In the genomic region with DNA sequence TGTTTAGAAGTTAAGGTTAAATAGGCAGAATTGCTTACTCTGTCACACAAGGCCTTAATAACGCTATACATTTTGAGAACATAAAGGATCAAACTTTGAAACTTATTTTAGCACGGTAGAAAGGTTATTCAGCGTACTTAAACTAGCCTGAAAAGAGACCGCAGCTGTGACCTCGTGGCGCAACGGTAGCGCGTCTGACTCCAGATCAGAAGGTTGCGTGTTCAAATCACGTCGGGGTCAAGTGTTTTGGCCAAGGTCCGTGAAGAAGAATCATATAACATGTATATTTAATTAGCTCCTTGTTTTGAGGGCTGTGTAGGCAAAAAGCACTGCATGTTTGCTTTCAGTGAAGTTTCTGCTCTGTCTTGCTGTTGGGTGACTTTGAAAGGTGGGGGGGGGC, we compare ENCODE assay signal across 8 mouse cellular contexts. TPM values are rescaled to one million over a fixed set of nuclear protein-coding genes. Genes with fewer than 3 reads are reported as not detected.
A peak's percentile ranks its signal among the peaks of the same experiment; 100 is the strongest.
DNase-seq lines count a peak whose midpoint lies in the region; ATAC-seq and TF ChIP-seq lines count a peak whose summit lies in the region.

No protein-coding gene starts in this region.

- in situ Hi-C loops in ES-E14 (cut with MboI; ENCODE audit: low sequenced_read_pairs in 2 of 2, unreplicated experiment in 2 of 2), result loop anchor here (25.0 kb wide), 1 partner anchor 194 kb away; no protein-coding TSS in a partner anchor

- H3K9ac ChIP-seq in ES-E14 (ENCODE audit: insufficient read depth, low read depth, low read length, poor library complexity, severe bottlenecking), result no peak overlapping the region; the same call in 1 of the 2 replicates
- H3K9ac ChIP-seq in forebrain, embryonic 14.5 days (ENCODE audit: low read length), result no peak overlapping the region
- no peak overlapping the region for H3K9ac ChIP-seq in limb, embryonic 12.5 days (replicated peaks)

- peaks cover 5 to 6% of the 10 kb centered on the region in 2 experiments; a peak in 2 of 4 replicates for H3K4me1 ChIP-seq in ES-E14 (ENCODE audit: control insufficient read depth in 2 of 2, insufficient read depth in 2 of 2, low read length in 2 of 2, poor library complexity in 1 of 2)
- H3K4me1 ChIP-seq in forebrain, embryonic 14.5 days (ENCODE audit: control insufficient read depth, insufficient read depth, low read length), result peaks cover 9% of the 10 kb centered on the region
- H3K4me1 ChIP-seq in limb, embryonic 12.5 days (replicated peaks), result peaks cover 22% of the 10 kb centered on the region

- peak; percentile 25 for DNase-seq in gastrocnemius, adult 2 months
- no peak for DNase-seq in gastrocnemius, adult 8-10 months (ENCODE audit: low spot score in 2 of 2)
- DNase-seq in ES-E14 (ENCODE audit: low read depth, low spot score), result peak; percentile 72
- DNase-seq in forebrain, embryonic 14.5 days (ENCODE audit: low spot score), result peak; percentile 46
- no peak for DNase-seq in urinary bladder, postnatal 14 days (ENCODE audit: low spot score)

- no peak overlapping the region for H3ac ChIP-seq in myocyte (ENCODE audit: control insufficient read depth, insufficient read length)

- WGBS in forebrain, embryonic 14.5 days, result 6% methylated on average over 13 of the region's 13 CpGs
- WGBS in limb, embryonic 12.5 days, result 2% methylated on average over 13 of the region's 13 CpGs

- intact Hi-C loops in gastrocnemius, adult 2 months (cut with DNase I), result no loop called here

- peak overlapping the region; percentile 35 for H3K4me2 ChIP-seq in forebrain, embryonic 14.5 days (ENCODE audit: low read length)
- H3K4me2 ChIP-seq in limb, embryonic 12.5 days, result peak overlapping the region; percentile 56
- H3K4me2 ChIP-seq in myocyte (ENCODE audit: low read depth), result peak overlapping the region; percentile 91

- no peak for TF ChIP-seq CTCF in gastrocnemius, adult 2 months (IDR thresholded peaks at IDR 0.05)

- no peaks in the 10 kb centered on the region for H3K27me3 ChIP-seq in forebrain, embryonic 14.5 days (replicated peaks; ENCODE audit: control insufficient read depth, insufficient read depth, low read length)
- H3K27me3 ChIP-seq in limb, embryonic 12.5 days, result no peaks in the 10 kb centered on the region
- no peaks in the 10 kb centered on the region for H3K27me3 ChIP-seq in myocyte (ENCODE audit: control insufficient read depth, insufficient read depth, insufficient read length)

- no peaks in the 10 kb centered on the region for H3K36me3 ChIP-seq in ES-E14 (ENCODE audit: control insufficient read depth, insufficient read depth, low read length, poor library complexity, severe bottlenecking)
- H3K36me3 ChIP-seq in forebrain, embryonic 14.5 days (ENCODE audit: control insufficient read depth, insufficient read depth, low read length), result no peaks in the 10 kb centered on the region
- H3K36me3 ChIP-seq in limb, embryonic 12.5 days, result no peaks in the 10 kb centered on the region
- H3K36me3 ChIP-seq in myocyte (ENCODE audit: control insufficient read depth, insufficient read depth), result no peaks in the 10 kb centered on the region

- ATAC-seq in forebrain, embryonic 14.5 days, result no peak
- no peak for ATAC-seq in limb, embryonic 12.5 days (ENCODE audit: insufficient number of reproducible peaks, insufficient read depth, low FRiP score, low TSS enrichment, low read depth)
- no peak for ATAC-seq in megakaryocyte-erythroid progenitor cell, adult 5-6 weeks (replicated peaks; ENCODE audit: low FRiP score, low TSS enrichment, poor library complexity, severe bottlenecking)

- no peaks in the 10 kb centered on the region for H3K9me3 ChIP-seq in ES-E14 (ENCODE audit: control insufficient read depth, insufficient read depth, low read depth, low read length)
- H3K9me3 ChIP-seq in forebrain, embryonic 14.5 days (replicated peaks; ENCODE audit: control insufficient read depth, low read length), result no peaks in the 10 kb centered on the region
- H3K9me3 ChIP-seq in limb, embryonic 12.5 days, result no peaks in the 10 kb centered on the region

- TF ChIP-seq POLR2A in myocyte (IDR thresholded peaks at IDR 0.05; ENCODE audit: insufficient read length, low read depth), result no peak

- H3K4me3 ChIP-seq in gastrocnemius, adult 2 months, result peak overlapping the region; percentile 57
- H3K4me3 ChIP-seq in ES-E14 (ENCODE audit: insufficient read depth in 1 of 2, low read depth in 1 of 2, low read length in 2 of 2, poor library complexity in 1 of 2, severe bottlenecking in 1 of 2) (peak overlapping the region; percentile 53 to 69), myocyte (peak overlapping the region; percentile 26)
- H3K4me3 ChIP-seq in forebrain, embryonic 14.5 days (ENCODE audit: low read depth, low read length), result 0 out of 2 replicates have a peak overlapping the region, but pooled peaks have one; percentile 1
- H3K4me3 ChIP-seq in limb, embryonic 12.5 days (replicated peaks), result peak overlapping the region; percentile 36

- no peak overlapping the region for H3K27ac ChIP-seq in gastrocnemius, adult 2 months
- peak overlapping the region; percentile 52; the same call in 1 of the 2 replicates for H3K27ac ChIP-seq in ES-E14 (ENCODE audit: insufficient read depth, low read depth, low read length, poor library complexity, severe bottlenecking)
- H3K27ac ChIP-seq in forebrain, embryonic 14.5 days (ENCODE audit: low read depth, low read length), result no peak overlapping the region
- no peak overlapping the region for H3K27ac ChIP-seq in limb, embryonic 12.5 days

- no peaks in the 10 kb centered on the region for H3K79me2 ChIP-seq in myocyte (ENCODE audit: control insufficient read depth, insufficient read depth)

TF ChIP-seq in ES-E14, 5 proteins besides CTCF, POLR2A, EP300 and RAD21:
- TF ChIP-seq MAFK (IDR thresholded peaks at IDR 0.05; ENCODE audit: insufficient read depth, low read depth, low read length), result 0 out of 2 replicates have a peak, but pooled peaks have one; percentile 40
- no peak for TF ChIP-seq CHD2 (IDR thresholded peaks at IDR 0.05; ENCODE audit: low read depth, low read length)

TF ChIP-seq in myocyte, 11 proteins besides CTCF, POLR2A, EP300 and RAD21:
- TF ChIP-seq CEBPB (IDR thresholded peaks at IDR 0.05; ENCODE audit: insufficient read depth, poor library complexity, severe bottlenecking), result 0 out of 2 replicates have a peak, but pooled peaks have one; percentile 31
- TF ChIP-seq REST (IDR thresholded peaks at IDR 0.05; ENCODE audit: insufficient read depth, insufficient read length), result no peak

RNA-seq across cellular contexts. Expression of a gene that starts 17.7 kb away (rescaled TPM):
- total RNA-seq in gastrocnemius, adult 2 months (2021), result not detected
- not detected for total RNA-seq in gastrocnemius, adult 8-10 months (2022)
- 0.95 and 1.5 TPM in 2 replicates for total RNA-seq in ES-E14 (2012; rRNA removed)
- 0.10 TPM in 1 of 2 replicates, not detected in the other for polyA plus RNA-seq in forebrain, embryonic 14.5 days (2014; fragmentation: Nextera tagmentation; extraction: Ambion mirVana)
- polyA plus RNA-seq in limb, embryonic 12.5 days (2016; fragmentation: Nextera tagmentation; extraction: Ambion mirVana), result 1.8 and 1.9 TPM in 2 replicates
- 0.20 TPM for polyA plus RNA-seq in myocyte (2012; fragmentation: generic; extraction: Trizol)
- not detected in 2 replicates for total RNA-seq in megakaryocyte-erythroid progenitor cell, adult 5-6 weeks (2014; fragmentation: Nextera tagmentation)
- not detected in 2 replicates for total RNA-seq in megakaryocyte-erythroid progenitor cell, adult 5-6 weeks (2017)

RNA-seq across cellular contexts. Expression of a gene that starts 24.5 kb away (rescaled TPM):
- 100 to 1,000 TPM; 131 to 139 TPM for total RNA-seq in gastrocnemius, adult 2 months (2021)
- total RNA-seq in gastrocnemius, adult 8-10 months (2022), result 100 to 1,000 TPM; 131 to 174 (median 160) TPM
- total RNA-seq in ES-E14 (2012; rRNA removed), result 2,382 and 2,804 TPM in 2 replicates
- 4.3 and 7.1 TPM in 2 replicates for polyA plus RNA-seq in forebrain, embryonic 14.5 days (2014; fragmentation: Nextera tagmentation; extraction: Ambion mirVana)
- 6.0 and 9.0 TPM in 2 replicates for polyA plus RNA-seq in limb, embryonic 12.5 days (2016; fragmentation: Nextera tagmentation; extraction: Ambion mirVana)
- polyA plus RNA-seq in myocyte (2012; fragmentation: generic; extraction: Trizol), result 21.5 TPM
- total RNA-seq in megakaryocyte-erythroid progenitor cell, adult 5-6 weeks (2014; fragmentation: Nextera tagmentation), result 115 and 209 TPM in 2 replicates
- total RNA-seq in megakaryocyte-erythroid progenitor cell, adult 5-6 weeks (2017), result 683 and 1,187 TPM in 2 replicates

RNA-seq across cellular contexts. Expression of a gene that starts 27.4 kb away (rescaled TPM):
- 1 to 10 TPM in 1 of 2 experiments, not detected in 1; 2.0 TPM for total RNA-seq in gastrocnemius, adult 2 months (2021)
- total RNA-seq in gastrocnemius, adult 8-10 months (2022), result 1 to 10 TPM in 1 of 4 experiments, not detected in 3; 1.5 TPM
- total RNA-seq in ES-E14 (2012; rRNA removed), result 1,402 and 1,887 TPM in 2 replicates
- 1.9 and 4.4 TPM in 2 replicates for polyA plus RNA-seq in forebrain, embryonic 14.5 days (2014; fragmentation: Nextera tagmentation; extraction: Ambion mirVana)
- polyA plus RNA-seq in limb, embryonic 12.5 days (2016; fragmentation: Nextera tagmentation; extraction: Ambion mirVana), result 9.8 and 16.3 TPM in 2 replicates
- 24.4 TPM for polyA plus RNA-seq in myocyte (2012; fragmentation: generic; extraction: Trizol)
- 41.1 and 66.5 TPM in 2 replicates for total RNA-seq in megakaryocyte-erythroid progenitor cell, adult 5-6 weeks (2014; fragmentation: Nextera tagmentation)
- 1,297 and 1,759 TPM in 2 replicates for total RNA-seq in megakaryocyte-erythroid progenitor cell, adult 5-6 weeks (2017)

RNA-seq across cellular contexts. Expression of a gene that starts 28.9 kb away (rescaled TPM):
- total RNA-seq in gastrocnemius, adult 2 months (2021), result not detected
- total RNA-seq in gastrocnemius, adult 8-10 months (2022), result 1 to 10 TPM in 1 of 4 experiments, under 1 TPM in 1, not detected in 2; 0.75 to 2.2 TPM
- total RNA-seq in ES-E14 (2012; rRNA removed), result 436 and 621 TPM in 2 replicates
- polyA plus RNA-seq in forebrain, embryonic 14.5 days (2014; fragmentation: Nextera tagmentation; extraction: Ambion mirVana), result 2.2 and 5.3 TPM in 2 replicates
- 10.5 and 17.3 TPM in 2 replicates for polyA plus RNA-seq in limb, embryonic 12.5 days (2016; fragmentation: Nextera tagmentation; extraction: Ambion mirVana)
- polyA plus RNA-seq in myocyte (2012; fragmentation: generic; extraction: Trizol), result 3.3 TPM
- total RNA-seq in megakaryocyte-erythroid progenitor cell, adult 5-6 weeks (2014; fragmentation: Nextera tagmentation), result 189 and 293 TPM in 2 replicates
- total RNA-seq in megakaryocyte-erythroid progenitor cell, adult 5-6 weeks (2017), result 189 and 625 TPM in 2 replicates

RNA-seq across cellular contexts. Expression of a gene that starts 36.8 kb away (rescaled TPM):
- 1 to 10 TPM in 1 of 2 experiments, under 1 TPM in 1; 0.94 to 1.0 TPM for total RNA-seq in gastrocnemius, adult 2 months (2021)
- total RNA-seq in gastrocnemius, adult 8-10 months (2022), result 1 to 10 TPM in 2 of 4 experiments, under 1 TPM in 2; 0.82 to 1.6 (median 1.2) TPM
- total RNA-seq in ES-E14 (2012; rRNA removed), result 98.5 and 146 TPM in 2 replicates
- 0.30 and 0.32 TPM in 2 replicates for polyA plus RNA-seq in forebrain, embryonic 14.5 days (2014; fragmentation: Nextera tagmentation; extraction: Ambion mirVana)
- 1.4 TPM in 2 replicates for polyA plus RNA-seq in limb, embryonic 12.5 days (2016; fragmentation: Nextera tagmentation; extraction: Ambion mirVana)
- 1.1 TPM for polyA plus RNA-seq in myocyte (2012; fragmentation: generic; extraction: Trizol)
- 31.9 and 110 TPM in 2 replicates for total RNA-seq in megakaryocyte-erythroid progenitor cell, adult 5-6 weeks (2014; fragmentation: Nextera tagmentation)
- total RNA-seq in megakaryocyte-erythroid progenitor cell, adult 5-6 weeks (2017), result 85.7 and 165 TPM in 2 replicates

Comparison
In these comparisons a context has a peak if more than half of its experiments do, and no peak if none do; other contexts are left out.
1. DNase-seq: peak in gastrocnemius, adult 2 months (single experiment), ES-E14 (single experiment) and forebrain, embryonic 14.5 days (single experiment); none in gastrocnemius, adult 8-10 months (0 of 2) and urinary bladder, postnatal 14 days (single experiment).
2. H3K4me3 ChIP-seq: peak in every context shown above with its lines; median percentile 61 in ES-E14; 57 in gastrocnemius, adult 2 months; 36 in limb, embryonic 12.5 days; 26 in myocyte; 1 in forebrain, embryonic 14.5 days.
3. H3K4me2 ChIP-seq: peak in every context shown above with its lines; median percentile 91 in myocyte; 56 in limb, embryonic 12.5 days; 35 in forebrain, embryonic 14.5 days.
4. RNA of a gene that starts 27.4 kb away (total RNA-seq): 41.1 to 1,759 TPM in megakaryocyte-erythroid progenitor cell, adult 5-6 weeks and 1,402 to 1,887 TPM in ES-E14; 2.0 TPM in gastrocnemius, adult 2 months and 1.5 TPM in gastrocnemius, adult 8-10 months; every median in the first group is over 10 times any median in the second.